Mouse (Mus musculus): Measurements from ENCODE around the gene Trim56. TPM values are rescaled to one million over a fixed set of nuclear protein-coding genes. Genes with fewer than 3 reads are reported as not detected.

Trim56 gene
- polyA plus RNA-seq (2012; rRNA removed), result 4.3 and 4.7 TPM in 2 replicates

DNA sequence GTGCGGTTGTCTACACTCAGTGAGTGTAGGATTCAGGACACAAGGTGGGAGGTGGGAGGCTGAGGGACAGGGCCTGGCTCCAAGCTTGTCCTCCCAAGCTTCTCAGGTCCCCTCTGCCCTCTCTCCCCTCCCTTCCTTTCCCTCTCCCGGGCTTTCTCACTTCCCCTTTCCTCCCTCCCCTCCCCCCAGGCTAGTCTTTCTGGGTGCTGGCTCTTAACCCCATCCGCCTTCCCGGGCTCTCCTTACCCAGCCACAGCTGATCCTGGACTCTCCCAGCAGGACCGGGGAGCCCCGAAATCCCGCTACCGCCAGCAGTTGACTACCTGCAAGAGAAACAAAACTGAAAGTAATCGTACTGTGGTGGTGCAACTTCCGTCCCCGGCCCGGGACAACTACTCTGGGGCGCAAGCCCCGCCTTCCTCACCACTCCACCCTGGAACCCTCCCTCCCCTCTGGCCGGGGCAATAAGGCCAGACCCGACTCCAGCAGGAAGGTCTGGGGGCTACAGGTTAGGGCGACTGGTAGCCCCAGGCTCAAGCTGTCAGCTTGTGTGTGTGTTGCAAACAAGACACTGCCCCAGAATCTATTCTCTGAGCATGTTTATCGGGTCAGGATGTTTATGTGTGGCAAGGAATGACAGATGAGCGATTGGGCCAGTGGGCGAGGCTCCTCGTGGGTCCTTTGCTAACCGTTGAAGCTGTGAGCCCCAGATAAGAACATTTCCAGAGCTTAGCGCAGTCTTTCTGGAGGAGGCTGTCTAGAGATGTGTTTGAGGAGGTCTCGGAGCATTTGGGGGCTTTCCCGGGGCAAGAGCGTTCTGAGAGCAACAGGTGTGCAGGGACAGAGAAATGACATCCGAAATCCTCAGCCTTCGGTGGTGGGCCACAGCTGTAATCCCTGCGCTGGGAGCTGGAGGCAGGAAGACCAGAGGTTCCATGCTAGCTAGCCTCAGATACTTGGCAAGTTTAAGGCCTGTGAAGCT, at the start of gene Trim56:
Gene Trim56 (minus strand): TSS at position 344 of the 982 bp plus-strand sequence.

GRCm38 (mm10) chr5:137149272-137149882, 33.4 kb upstream of the Trim56 start, which contains the start of gene Muc3:
Muc3 (minus strand) TSS chr5:137149322.

GRCm38 (mm10) chr5:137072079-137072960, 43.7 kb downstream of the Trim56 start, which contains the start of gene Serpine1:
Serpine1 (minus strand) TSS chr5:137072268.

Other genes starting within 250 kb of the Trim56 start
- 0.04 and 0.08 TPM in 2 replicates for gene Col26a1, start 233.0 kb downstream of the Trim56 start, polyA plus RNA-seq (2012; rRNA removed)
- gene Ift22, start 208.1 kb downstream of the Trim56 start, polyA plus RNA-seq (2012; rRNA removed), result 4.2 and 5.1 TPM in 2 replicates
- 126 and 135 TPM in 2 replicates for gene Fis1, start 162.9 kb downstream of the Trim56 start, polyA plus RNA-seq (2012; rRNA removed)
- 7.6 and 10.3 TPM in 2 replicates for gene Cldn15, start 149.6 kb downstream of the Trim56 start, polyA plus RNA-seq (2012; rRNA removed)
- 18.9 and 20.6 TPM in 2 replicates for gene Plod3, start 129.2 kb downstream of the Trim56 start, polyA plus RNA-seq (2012; rRNA removed)
- 38.1 and 45.8 TPM in 2 replicates for gene Znhit1, start 128.2 kb downstream of the Trim56 start, polyA plus RNA-seq (2012; rRNA removed)
- gene Vgf, start 89.8 kb downstream of the Trim56 start, polyA plus RNA-seq (2012; rRNA removed), result 0.02 TPM in 1 of 2 replicates, not detected in the other
- 53.2 and 55.6 TPM in 2 replicates for gene Ap1s1, start 70.1 kb downstream of the Trim56 start, polyA plus RNA-seq (2012; rRNA removed)
- 18.8 and 22.9 TPM in 2 replicates for gene Serpine1, start 43.9 kb downstream of the Trim56 start, polyA plus RNA-seq (2012; rRNA removed)
- gene Muc3, start 33.1 kb upstream of the Trim56 start, polyA plus RNA-seq (2012; rRNA removed), result not detected in 2 replicates
- 0.10 and 0.14 TPM in 2 replicates for gene Muc3a, start 96.2 kb upstream of the Trim56 start, polyA plus RNA-seq (2012; rRNA removed)
- gene Ache, start 171.3 kb upstream of the Trim56 start, polyA plus RNA-seq (2012; rRNA removed), result 7.5 and 9.8 TPM in 2 replicates
- 5.0 and 5.8 TPM in 2 replicates for gene Ufsp1, start 178.4 kb upstream of the Trim56 start, polyA plus RNA-seq (2012; rRNA removed)
- 53.3 and 69.7 TPM in 2 replicates for gene Srrt, start 191.5 kb upstream of the Trim56 start, polyA plus RNA-seq (2012; rRNA removed)
- gene Trip6, start 198.2 kb upstream of the Trim56 start, polyA plus RNA-seq (2012; rRNA removed), result 8.9 and 9.3 TPM in 2 replicates
- 3.7 and 4.4 TPM in 2 replicates for gene Slc12a9, start 217.4 kb upstream of the Trim56 start, polyA plus RNA-seq (2012; rRNA removed)
- gene Ephb4, start 233.9 kb upstream of the Trim56 start, polyA plus RNA-seq (2012; rRNA removed), result 10.1 and 13.1 TPM in 2 replicates